Mouse (Mus musculus) lung, postnatal 0 days (tissue): ENCODE measurements at regions not wholly inside any gene's neighbourhood (a gene's known extent, or its start where the extent isn't known, plus 50 kb on each side); places are given as distances from the start of the nearest gene placed in this dataset.

Experiments
- ATAC-seq: fragments of 200-750 bp; cut with Nextera tagmentation; 2 replicates; pipeline ENCODE4 v1.8.0; 2017; ENCODE audit warnings: moderate library complexity
- DNase-seq: peaks from one replicate; pipeline ENCODE4 v3.0.0-alpha.2; 2016; ENCODE audit warnings: low spot score
- H3K27ac ChIP-seq: fragments of 300-500 bp; sonication (generic); 2 replicates; pipeline ENCODE4 v1.5.1; 2014; ENCODE audit warnings: antibody characterized with exemption, mild to moderate bottlenecking, low read length, mixed read lengths
- H3K27me3 ChIP-seq: fragments of 300-500 bp; sonication (generic); replicated peaks from 2 replicates; pipeline ENCODE4 v1.6.1; 2014; ENCODE audit warnings: low read length, mixed read lengths; ENCODE audit not compliant: insufficient read depth
- H3K36me3 ChIP-seq: fragments of 300-500 bp; sonication (generic); 2 replicates; pipeline ENCODE4 v1.6.1; 2014; ENCODE audit warnings: low read length, mixed read lengths; ENCODE audit not compliant: insufficient read depth
- H3K4me1 ChIP-seq: fragments of 300-500 bp; sonication (generic); 2 replicates; pipeline ENCODE4 v1.6.1; 2014; ENCODE audit warnings: antibody characterized with exemption, low read depth, low read length, mixed read lengths; ENCODE audit not compliant: insufficient read depth
- H3K4me2 ChIP-seq: fragments of 300-500 bp; sonication (generic); replicated peaks from 2 replicates; pipeline ENCODE4 v1.6.1; 2014; ENCODE audit warnings: low read depth, mild to moderate bottlenecking, low read length, moderate library complexity, mixed read lengths
- H3K4me3 ChIP-seq: fragments of 300-500 bp; sonication (generic); 2 replicates; pipeline ENCODE4 v1.5.1; 2014; ENCODE audit warnings: low read depth, low read length
- H3K9ac ChIP-seq: fragments of 300-500 bp; sonication (generic); replicated peaks from 2 replicates; pipeline ENCODE4 v1.6.1; 2014; ENCODE audit warnings: low read depth, mild to moderate bottlenecking
- H3K9me3 ChIP-seq: fragments of 300-500 bp; sonication (generic); 2 replicates; pipeline ENCODE4 v1.6.1; 2016; ENCODE audit warnings: low read length, mixed read lengths
- CTCF ChIP-seq: IDR thresholded peaks from 2 replicates; pipeline ENCODE4 v1.5.1; 2016; ENCODE audit warnings: antibody characterized with exemption, mild to moderate bottlenecking
- EP300 ChIP-seq: IDR thresholded peaks from 2 replicates; pipeline ENCODE4 v1.6.1; 2016; ENCODE audit warnings: antibody characterized with exemption, mild to moderate bottlenecking, control low read depth
- WGBS: fragments of 180-500 bp; shearing (Covaris S2); extraction: QIAGEN DNeasy Blood & Tissue Kit; methylation state at CpG from one replicate; pipeline ENCODE4 v1.1.7; 2014; 5-methylcytosine and 5-hydroxymethylcytosine counted together

DNA sequence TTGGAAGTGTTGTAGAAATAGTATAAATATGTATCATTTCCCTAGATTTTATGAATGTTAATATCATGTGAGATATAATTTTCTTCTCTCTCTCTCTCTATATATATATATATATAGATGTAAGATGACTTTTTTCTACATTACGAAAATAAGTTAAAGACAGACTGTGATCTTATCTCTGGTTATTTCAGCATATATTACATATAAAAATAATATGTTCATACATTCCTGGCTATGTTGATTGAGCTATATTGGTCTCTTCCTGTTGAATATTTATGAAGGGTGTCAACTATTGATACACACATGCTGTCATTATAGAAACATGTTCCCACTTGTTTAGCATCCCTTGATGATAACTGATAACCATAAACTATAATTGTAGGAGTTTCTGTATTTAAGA, 793.2 kb upstream of the Fat3 start:
- no peak for TF ChIP-seq EP300
- no peak for TF ChIP-seq CTCF
- Histone ChIP-seq H3K9me3 (no peaks in the 10 kb centered on the region), H3K4me1 (no peaks in the 10 kb centered on the region), H3K27ac (no peak overlapping the region), H3K27me3 (no peaks in the 10 kb centered on the region), H3K9ac (no peak overlapping the region), H3K36me3 (no peaks in the 10 kb centered on the region), H3K4me3 (no peak overlapping the region), H3K4me2 (no peak overlapping the region)
- WGBS, result 86% methylated on average over 1 of the region's 1 CpGs
- no peak for DNase-seq
- ATAC-seq, result no peak

GRCm38 (mm10) chr9:17288790-17289596, 787.9 kb upstream of the Fat3 start:
- H3K9ac ChIP-seq, result no peak overlapping the region
- no peak overlapping the region for H3K27ac ChIP-seq
- H3K4me1 ChIP-seq, result no peaks in the 10 kb centered on the region
- H3K27me3 ChIP-seq, result no peaks in the 10 kb centered on the region
- no peak overlapping the region for H3K4me2 ChIP-seq
- DNase-seq (peak; percentile 9), ATAC-seq (no peak)
- WGBS, result 15% methylated on average over 6 of the region's 6 CpGs
- no peak overlapping the region for H3K4me3 ChIP-seq
- H3K9me3 ChIP-seq, result no peaks in the 10 kb centered on the region
- TF ChIP-seq EP300, result no peak
- TF ChIP-seq CTCF, result no peak
- H3K36me3 ChIP-seq, result no peaks in the 10 kb centered on the region

DNA sequence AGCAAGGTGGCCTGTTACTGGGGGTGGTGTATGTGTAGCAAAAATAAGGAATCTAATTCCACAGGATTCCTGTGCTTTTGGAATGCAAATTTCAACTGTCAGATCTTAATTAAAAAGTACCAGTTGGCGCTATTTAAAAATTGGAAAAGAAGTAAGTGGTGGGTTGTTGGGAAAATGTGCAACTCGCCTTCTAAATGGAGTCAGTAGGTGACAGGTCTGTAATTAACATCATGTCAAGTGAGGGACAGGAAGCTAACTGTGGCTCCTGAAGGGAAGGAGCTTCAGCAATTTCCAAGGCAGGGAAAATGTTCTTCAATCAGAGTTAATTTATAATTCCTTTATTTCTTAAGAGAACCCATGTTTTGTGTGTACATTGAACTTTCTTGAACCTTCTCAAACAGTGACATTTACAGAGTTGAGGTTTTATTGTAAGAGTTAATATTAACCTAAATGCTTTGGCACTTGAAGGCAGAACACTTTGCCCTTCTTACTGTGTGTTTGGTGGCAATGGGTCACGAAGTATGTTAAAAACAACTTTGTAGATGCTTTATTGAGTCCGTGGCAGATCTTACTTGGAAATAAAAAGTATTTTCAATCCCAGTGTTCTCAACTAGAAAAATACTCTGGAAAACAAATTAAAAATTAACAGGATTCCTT, 778.4 kb upstream of the Fat3 start:
- DNase-seq (no peak), ATAC-seq (no peak)
- H3K9ac ChIP-seq, result no peak overlapping the region
- no peaks in the 10 kb centered on the region for H3K27me3 ChIP-seq
- H3K4me1 ChIP-seq, result no peaks in the 10 kb centered on the region
- H3K36me3 ChIP-seq, result no peaks in the 10 kb centered on the region
- no peak for TF ChIP-seq CTCF
- TF ChIP-seq EP300, result no peak
- H3K27ac ChIP-seq, result no peak overlapping the region
- H3K4me3 ChIP-seq, result no peak overlapping the region
- no peak overlapping the region for H3K4me2 ChIP-seq
- 60% methylated on average over 4 of the region's 4 CpGs for WGBS
- no peaks in the 10 kb centered on the region for H3K9me3 ChIP-seq

DNA sequence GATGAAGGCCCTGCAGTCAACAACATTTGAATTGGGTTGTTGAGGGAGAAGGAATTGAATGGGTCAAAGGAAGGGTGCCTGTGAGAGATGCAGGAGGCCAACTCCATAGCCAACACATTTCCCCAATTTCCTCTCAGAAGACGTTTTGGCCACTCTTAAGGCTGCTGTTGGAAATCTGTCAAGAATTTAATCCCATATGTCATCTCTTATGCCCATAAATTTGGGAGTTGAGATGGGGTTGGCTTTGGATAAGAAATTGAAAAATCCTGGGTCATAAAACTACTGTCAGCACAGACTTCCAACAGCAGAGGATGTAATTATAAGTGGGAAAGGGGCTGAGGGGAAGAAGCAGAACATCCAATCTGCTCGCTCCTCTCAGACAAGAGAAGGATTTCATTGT, 771.5 kb upstream of the Fat3 start:
- TF ChIP-seq EP300 (no peak), CTCF (no peak)
- DNase-seq, result no peak
- Histone ChIP-seq H3K27ac (no peak overlapping the region), H3K4me2 (no peak overlapping the region), H3K36me3 (no peaks in the 10 kb centered on the region), H3K4me3 (no peak overlapping the region), H3K4me1 (no peaks in the 10 kb centered on the region), H3K27me3 (no peaks in the 10 kb centered on the region), H3K9ac (no peak overlapping the region), H3K9me3 (no peaks in the 10 kb centered on the region)
- 48% methylated on average over 2 of the region's 2 CpGs for WGBS
- no peak for ATAC-seq

GRCm38 (mm10) chr9:17269624-17270023, 768.5 kb upstream of the Fat3 start:
- H3K27ac ChIP-seq, result no peak overlapping the region
- no peaks in the 10 kb centered on the region for H3K4me1 ChIP-seq
- H3K9me3 ChIP-seq, result no peaks in the 10 kb centered on the region
- no peak overlapping the region for H3K4me3 ChIP-seq
- H3K27me3 ChIP-seq, result no peaks in the 10 kb centered on the region
- TF ChIP-seq CTCF (no peak), EP300 (no peak)
- ATAC-seq (no peak), DNase-seq (no peak)
- no peaks in the 10 kb centered on the region for H3K36me3 ChIP-seq
- 42% methylated on average over 1 of the region's 1 CpGs for WGBS
- H3K9ac ChIP-seq, result no peak overlapping the region
- H3K4me2 ChIP-seq, result no peak overlapping the region

- H3K27me3 ChIP-seq, result no peaks in the 10 kb centered on the region
- H3K4me2 ChIP-seq, result no peak overlapping the region
- no peak overlapping the region for H3K9ac ChIP-seq
- no peaks in the 10 kb centered on the region for H3K4me1 ChIP-seq
- ATAC-seq (no peak), DNase-seq (no peak)
- H3K4me3 ChIP-seq, result no peak overlapping the region
- H3K9me3 ChIP-seq, result no peaks in the 10 kb centered on the region
- TF ChIP-seq CTCF (no peak), EP300 (no peak)
- no peaks in the 10 kb centered on the region for H3K36me3 ChIP-seq
- H3K27ac ChIP-seq, result no peak overlapping the region
- 90% methylated on average over 1 of the region's 1 CpGs for WGBS
Measured at GRCm38 (mm10) chr9:17257148-17257547, 756.1 kb upstream of the Fat3 start.
